Mouse (Mus musculus): ENCODE data around the gene Pygb. TPM values are rescaled to one million over a fixed set of nuclear protein-coding genes. Genes with fewer than 3 reads are reported as not detected.

The Pygb gene
- total and polyA plus RNA-seq, 3 experiments: 36.4 to 47.7 (median 43.2) TPM

DNA sequence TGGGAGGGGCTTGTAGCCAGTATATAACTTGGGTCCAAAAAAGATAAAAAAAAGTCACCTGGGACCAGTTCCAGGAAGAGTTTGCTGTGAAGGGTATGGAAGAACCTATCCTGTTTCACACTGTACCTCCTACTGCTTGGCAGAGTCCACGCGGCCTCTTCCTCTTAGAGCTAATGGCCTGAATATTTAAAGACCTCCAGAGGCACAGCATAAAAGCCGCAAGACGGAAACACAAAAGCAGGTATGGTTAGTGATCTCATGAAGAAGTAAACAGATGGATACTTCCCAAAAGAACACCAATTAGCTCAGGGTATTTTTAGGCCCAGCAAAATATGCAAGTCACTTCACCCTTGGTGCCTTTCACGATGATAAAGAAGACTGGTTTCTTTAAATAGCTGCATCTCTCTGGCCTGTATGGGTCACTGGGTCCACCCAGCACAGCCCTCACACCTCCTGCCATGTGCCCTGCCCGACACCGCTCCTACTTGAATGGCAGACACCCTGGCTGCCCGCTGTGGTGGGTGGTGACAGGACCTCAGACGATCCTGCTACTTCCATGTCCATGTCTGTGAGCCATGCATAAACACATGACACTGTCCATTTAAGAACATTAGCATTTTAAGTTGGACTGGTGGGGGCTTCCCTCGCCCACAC lies 13.9 kb upstream of the Pygb start:
- Histone ChIP-seq H3K9ac (ENCODE audit: insufficient read depth, low read depth) (no peak overlapping the region), H3K36me3 (replicated peaks in 1 of 2; ENCODE audit: control insufficient read depth in 1 of 2, insufficient read depth in 1 of 2, low read length in 1 of 2) (peaks cover 37 to 55% of the 10 kb centered on the region in 2 experiments), H3K4me2 (ENCODE audit: insufficient read depth, low read depth, poor library complexity, severe bottlenecking) (no peak overlapping the region), H3K27ac (ENCODE audit: insufficient read depth, low read depth) (no peak overlapping the region), H3K27me3 (replicated peaks) (no peaks in the 10 kb centered on the region), H3K9me3 (replicated peaks; ENCODE audit: low read length) (no peaks in the 10 kb centered on the region), H3K4me3 (replicated peaks in 1 of 3; ENCODE audit: low read depth in 2 of 3, low read length in 2 of 3, poor library complexity in 1 of 3) (no peak overlapping the region), H3K79me2 (replicated peaks; ENCODE audit: control insufficient read depth, extremely low read depth, insufficient read depth, poor library complexity, severe bottlenecking) (no peaks in the 10 kb centered on the region), H3K4me1 (ENCODE audit: control insufficient read depth in 1 of 2, insufficient read depth in 2 of 2) (peaks cover 0 to 26% of the 10 kb centered on the region in 2 experiments; a peak in 2 of 4 replicates)
- in situ Hi-C loops (cut with MboI; ENCODE audit: low pct_ligation_motif_present, low pct_unique_long_range_greater_than_20kb, low sequenced_read_pairs): no loop called here
- TF ChIP-seq NELFE (IDR thresholded peaks at IDR 0.05; ENCODE audit: low read depth, low read length): no peak
- TF ChIP-seq MAFK (IDR thresholded peaks at IDR 0.05; ENCODE audit: insufficient replicate concordance, low read length): no peak
- no peak for TF ChIP-seq MXI1 (IDR thresholded peaks at IDR 0.05; ENCODE audit: low read depth, low read length)
- no peak for TF ChIP-seq JUND (conservative IDR thresholded peaks at IDR 0.05; ENCODE audit: low read depth, low read length)
- TF ChIP-seq RCOR1 (conservative IDR thresholded peaks at IDR 0.05; ENCODE audit: low read depth, low read length): no peak
- no peak for TF ChIP-seq NRF1 (IDR thresholded peaks at IDR 0.05; ENCODE audit: low read depth, low read length)
- no peak for TF ChIP-seq PAX5 (IDR thresholded peaks at IDR 0.05; ENCODE audit: low read length)
- no peak for DNase-seq (ENCODE audit: extremely low read depth)
- dilution Hi-C loops (cut with MboI; ENCODE audit: extremely low pct_ligation_motif_present, extremely low pct_unique_long_range_greater_than_20kb, low sequenced_read_pairs): no loop called here

DNA sequence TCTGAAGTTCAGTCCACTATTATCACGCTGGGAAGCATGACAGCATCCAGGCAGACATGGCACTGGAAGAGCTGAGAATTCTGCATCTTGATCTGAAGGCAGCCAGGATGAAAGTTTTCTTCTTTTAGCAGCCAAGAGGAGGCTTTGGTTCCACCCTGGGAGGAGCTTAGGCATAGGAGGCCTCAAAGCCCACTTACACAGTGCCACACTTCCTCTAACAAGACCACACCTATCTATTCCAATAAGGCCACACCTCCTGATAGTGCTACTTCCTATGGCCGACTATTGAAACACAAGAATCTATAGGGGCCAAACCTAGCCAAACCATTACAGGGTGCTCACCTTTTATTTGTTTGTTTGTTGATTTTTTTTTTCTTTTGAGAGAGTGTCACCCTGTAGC lies 3.7 kb upstream of the Pygb start:
- Histone ChIP-seq H3K9ac (ENCODE audit: insufficient read depth, low read depth) (no peak overlapping the region), H3K27ac (ENCODE audit: insufficient read depth, low read depth) (no peak overlapping the region), H3K4me2 (ENCODE audit: insufficient read depth, low read depth, poor library complexity, severe bottlenecking) (no peak overlapping the region), H3K9me3 (replicated peaks; ENCODE audit: low read length) (peaks cover 6% of the 10 kb centered on the region), H3K4me3 (replicated peaks in 1 of 3; ENCODE audit: low read depth in 2 of 3, low read length in 2 of 3, poor library complexity in 1 of 3) (no peak overlapping the region), H3K4me1 (ENCODE audit: control insufficient read depth in 1 of 2, insufficient read depth in 2 of 2) (peaks cover 4 to 31% of the 10 kb centered on the region in 2 experiments; a peak in 3 of 4 replicates), H3K36me3 (replicated peaks in 1 of 2; ENCODE audit: control insufficient read depth in 1 of 2, insufficient read depth in 1 of 2, low read length in 1 of 2) (no peaks in the 10 kb centered on the region), H3K79me2 (replicated peaks; ENCODE audit: control insufficient read depth, extremely low read depth, insufficient read depth, poor library complexity, severe bottlenecking) (peaks cover 4% of the 10 kb centered on the region; the same call in 1 of the 2 replicates), H3K27me3 (replicated peaks) (no peaks in the 10 kb centered on the region)
- in situ Hi-C loops (cut with MboI; ENCODE audit: low pct_ligation_motif_present, low pct_unique_long_range_greater_than_20kb, low sequenced_read_pairs): no loop called here
- DNase-seq (ENCODE audit: extremely low read depth): no peak
- TF ChIP-seq MAZ (IDR thresholded peaks at IDR 0.05; ENCODE audit: low read depth, low read length) (no peak), RCOR1 (conservative IDR thresholded peaks at IDR 0.05; ENCODE audit: low read depth, low read length) (no peak), EP300 (IDR thresholded peaks at IDR 0.05; ENCODE audit: low read length) (no peak), MEF2A (IDR thresholded peaks at IDR 0.05; ENCODE audit: borderline replicate concordance, low read depth, low read length) (no peak), MYC (IDR thresholded peaks at IDR 0.05; ENCODE audit: low read depth, low read length) (no peak), MAFK (IDR thresholded peaks at IDR 0.05; ENCODE audit: insufficient replicate concordance, low read length) (no peak), CHD2 (IDR thresholded peaks at IDR 0.05; ENCODE audit: low read length) (no peak), PAX5 (IDR thresholded peaks at IDR 0.05; ENCODE audit: low read length) (no peak), SIN3A (IDR thresholded peaks at IDR 0.05; ENCODE audit: low read length) (no peak), POLR2A (IDR thresholded peaks at IDR 0.05; ENCODE audit: low read depth, low read length) (no peak), HCFC1 (IDR thresholded peaks at IDR 0.05; ENCODE audit: low read depth, low read length) (no peak), ZC3H11A (IDR thresholded peaks at IDR 0.05; ENCODE audit: low read depth, low read length) (no peak)
- dilution Hi-C loops (cut with MboI; ENCODE audit: extremely low pct_ligation_motif_present, extremely low pct_unique_long_range_greater_than_20kb, low sequenced_read_pairs): no loop called here
